Mouse (Mus musculus) c-Kit-positive CD71-positive TER-119-negative erythroid progenitor cells, embryonic 14.5 days (primary cell): Measurements from ENCODE around the gene Rarg.

Experiments used
- DNase-seq: peaks from one replicate; pipeline ENCODE4 v3.0.0-alpha.2; 2013; ENCODE audit warnings: low read depth

The Rarg gene

GRCm38 (mm10) chr15:102204674-102205505 lies 52.4 kb downstream of the Rarg start, which contains the start of gene Csad:
TSS of gene Csad (minus strand) at chr15:102204724.
- DNase-seq: no peak

- peak; percentile 34 for DNase-seq
Observed at GRCm38 (mm10) chr15:102203835-102204381, 53.4 kb downstream of the Rarg start.

DNA sequence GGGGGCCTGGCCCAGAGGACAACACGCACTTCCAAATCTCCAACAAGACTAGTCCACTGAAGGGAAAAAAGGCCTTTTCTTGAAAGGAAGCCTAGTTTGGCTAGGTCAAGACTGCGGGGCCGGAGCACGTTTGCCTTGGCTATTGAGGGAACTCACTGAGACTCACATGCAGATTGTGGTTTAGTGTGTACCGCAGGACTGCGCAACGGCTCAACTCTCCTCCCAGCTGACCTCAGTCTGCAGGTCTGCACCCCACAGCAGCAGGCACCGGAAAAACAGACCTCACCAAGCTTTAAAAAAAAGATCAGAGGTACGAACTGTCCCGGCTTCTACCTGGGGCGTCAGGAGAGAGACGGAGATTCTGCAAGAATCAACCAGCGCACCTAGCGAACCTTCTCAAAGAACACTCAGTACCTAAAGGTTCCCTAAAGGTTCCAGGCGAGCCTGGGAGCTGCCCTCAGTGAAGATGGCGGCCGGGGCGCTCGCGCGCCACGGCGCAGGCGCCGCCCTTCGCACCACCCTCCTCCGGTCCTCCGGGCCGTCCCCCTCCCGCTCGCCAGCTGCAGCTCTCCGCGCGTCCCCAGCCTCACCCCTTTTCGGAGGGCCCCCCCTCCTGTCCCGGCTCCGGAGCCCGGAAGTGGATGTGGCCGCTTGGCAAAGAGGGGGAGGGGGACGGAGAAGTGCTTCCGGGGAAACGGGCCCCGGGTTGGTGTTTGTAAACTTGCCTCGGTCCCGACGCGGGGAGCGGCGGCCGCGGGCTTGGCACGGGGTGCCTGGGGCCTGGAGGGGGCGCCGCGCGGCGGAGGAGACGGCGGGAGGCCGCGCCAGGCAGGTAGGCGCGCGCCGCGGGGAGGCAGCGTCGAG lies 54.1 kb downstream of the Rarg start, which contains the start of gene Zfp740:
Gene Zfp740, plus strand, starts transcription at position 279 of the 864 bp plus-strand sequence.
- peak; percentile 87 for DNase-seq

DNA sequence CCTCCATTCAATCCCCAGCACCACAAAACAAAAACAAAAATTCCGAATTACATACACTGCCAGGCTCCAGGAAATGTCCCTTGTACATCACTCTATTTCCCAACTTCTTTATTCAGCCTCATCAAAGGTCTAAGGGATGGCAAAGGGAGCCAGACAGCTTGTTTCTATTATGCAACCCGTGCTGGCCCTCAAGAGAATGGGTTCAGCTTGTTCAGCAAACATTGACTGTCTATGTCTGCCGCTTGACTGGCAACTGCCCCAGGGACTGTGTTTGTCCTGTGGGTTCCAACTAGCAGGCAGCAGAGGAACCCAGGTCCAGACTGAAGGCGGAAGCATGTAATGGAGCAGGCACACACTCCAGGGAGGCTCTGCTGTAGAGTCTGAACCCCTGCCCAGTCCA lies 58.5 kb downstream of the Rarg start:
- DNase-seq: no peak

DNA sequence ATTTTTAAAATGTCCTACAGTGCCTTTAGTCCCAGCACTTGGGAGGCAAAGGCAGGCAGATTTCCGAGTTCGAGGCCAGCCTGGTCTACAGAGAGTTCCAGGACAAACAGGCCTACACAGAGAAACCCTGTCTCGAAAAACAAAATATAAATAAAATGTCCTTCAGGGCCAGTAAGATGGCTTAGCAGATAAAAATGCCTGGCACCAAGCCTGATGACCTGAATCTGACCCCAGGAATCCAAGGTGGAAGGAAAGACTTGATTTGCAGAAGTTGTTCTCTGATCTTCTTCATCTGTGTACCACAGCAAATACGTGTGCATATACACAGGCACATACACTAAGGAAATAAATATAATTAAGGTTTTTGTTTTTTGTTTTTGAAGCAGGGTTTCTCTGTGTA lies 61.9 kb downstream of the Rarg start:
- DNase-seq: no peak

DNA sequence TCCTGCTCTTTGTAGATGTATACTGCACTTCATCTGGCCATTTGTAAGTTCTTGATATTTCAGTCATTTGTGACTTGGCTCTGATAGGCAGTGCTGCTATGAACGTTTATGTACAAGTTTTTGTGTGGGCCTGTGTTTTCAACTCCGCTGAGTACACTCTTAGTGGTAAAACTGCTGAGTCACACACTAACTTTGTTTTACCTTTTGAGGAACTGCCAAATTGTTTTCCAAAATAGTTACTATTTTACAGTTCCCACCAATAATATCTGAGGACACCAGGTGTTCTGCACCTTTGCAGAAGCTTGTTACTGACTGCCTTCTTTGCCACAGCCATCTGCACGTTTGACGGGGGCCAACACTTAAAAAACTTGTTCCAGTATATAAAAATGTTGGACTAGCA lies 62.9 kb downstream of the Rarg start:
- DNase-seq: no peak

DNA sequence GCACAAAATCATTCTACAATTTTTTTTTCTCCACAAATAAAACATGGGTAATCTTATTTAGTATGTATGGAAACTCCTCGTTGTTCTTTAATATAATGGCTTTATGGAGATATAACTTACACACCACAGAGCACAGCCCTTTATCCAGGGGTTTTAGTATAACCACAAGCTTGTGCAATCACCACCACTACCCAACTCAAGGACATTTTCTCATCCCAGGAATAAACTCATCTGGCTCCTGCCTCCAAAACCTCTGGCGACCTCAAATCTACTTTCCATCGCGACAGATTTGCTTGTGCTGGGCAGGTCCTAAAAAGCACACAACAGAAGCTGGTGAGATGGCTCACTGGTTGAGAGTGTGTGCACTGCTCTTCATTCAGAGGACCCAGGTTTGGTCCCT lies 63.7 kb downstream of the Rarg start:
- DNase-seq: no peak

DNA sequence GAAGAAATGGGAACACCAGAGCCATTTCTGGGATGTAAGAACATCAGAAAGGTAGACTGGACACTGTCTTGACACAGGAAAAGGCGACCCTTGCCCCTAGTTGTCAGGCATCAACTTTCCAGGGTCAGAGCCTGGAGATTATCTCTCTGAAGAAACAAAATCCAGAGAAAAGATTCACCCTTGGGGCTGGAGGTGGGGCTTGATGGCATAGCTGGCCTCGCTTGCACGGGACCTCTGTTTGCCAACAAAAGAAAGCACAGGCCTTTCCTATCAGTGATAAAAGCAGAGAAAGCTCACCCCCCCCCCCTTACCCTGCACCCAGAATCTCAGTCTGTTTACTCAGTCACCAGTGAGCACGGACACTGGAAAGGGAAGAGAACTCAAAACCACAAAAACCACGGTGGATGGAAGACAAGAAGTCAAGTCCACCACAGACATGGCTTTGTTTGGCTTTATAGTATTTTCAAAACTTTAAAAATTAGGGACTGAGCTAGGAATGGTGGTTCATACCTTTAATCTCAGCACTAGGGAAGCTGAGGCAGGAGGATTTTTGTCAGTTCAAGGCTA lies 64.4 kb downstream of the Rarg start:
- no peak for DNase-seq

- no peak for DNase-seq
Observed at GRCm38 (mm10) chr15:102192271-102192812, 65.0 kb downstream of the Rarg start.

- DNase-seq: no peak
Observed at GRCm38 (mm10) chr15:102191699-102192098, 65.6 kb downstream of the Rarg start.

DNA sequence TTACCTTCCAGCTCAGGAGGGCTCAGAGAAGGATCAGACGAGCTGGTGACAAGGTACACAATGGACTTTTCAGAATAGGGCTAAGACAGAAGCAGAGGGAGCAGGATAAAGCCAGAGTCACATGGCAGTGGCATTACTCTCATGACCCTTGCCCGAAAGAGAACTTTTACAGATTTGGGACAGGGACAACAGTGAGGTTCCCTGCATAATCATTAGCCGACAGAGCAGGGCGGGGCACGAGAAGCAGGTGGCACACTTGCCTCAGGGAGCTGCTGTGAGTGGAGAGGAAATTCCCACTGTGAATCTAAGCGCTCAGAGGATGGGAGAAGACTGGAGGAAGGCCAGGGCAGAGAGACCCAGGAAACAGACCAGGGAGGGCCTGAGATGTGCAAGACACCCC lies 68.4 kb downstream of the Rarg start:
- DNase-seq: no peak

DNA sequence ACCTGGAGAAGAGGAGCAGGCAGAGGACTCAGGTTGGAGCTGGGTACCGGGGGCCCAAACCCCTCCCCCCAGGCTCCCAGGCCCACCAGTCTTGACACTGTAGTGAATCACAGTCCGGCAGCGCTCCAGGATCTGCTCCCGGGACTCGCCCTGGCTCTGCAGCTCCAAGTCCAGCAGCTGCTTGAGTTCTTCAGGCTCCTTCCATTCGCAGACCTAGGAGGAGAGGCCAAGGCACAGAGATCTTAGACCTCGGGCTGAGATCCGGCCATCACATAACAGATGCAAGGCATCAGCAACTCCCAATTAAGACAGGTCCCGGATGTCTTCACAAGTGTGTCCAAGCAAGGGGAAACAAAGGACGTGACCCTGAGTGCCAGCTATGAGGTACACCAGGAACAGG lies 69.2 kb downstream of the Rarg start:
- no peak for DNase-seq

DNA sequence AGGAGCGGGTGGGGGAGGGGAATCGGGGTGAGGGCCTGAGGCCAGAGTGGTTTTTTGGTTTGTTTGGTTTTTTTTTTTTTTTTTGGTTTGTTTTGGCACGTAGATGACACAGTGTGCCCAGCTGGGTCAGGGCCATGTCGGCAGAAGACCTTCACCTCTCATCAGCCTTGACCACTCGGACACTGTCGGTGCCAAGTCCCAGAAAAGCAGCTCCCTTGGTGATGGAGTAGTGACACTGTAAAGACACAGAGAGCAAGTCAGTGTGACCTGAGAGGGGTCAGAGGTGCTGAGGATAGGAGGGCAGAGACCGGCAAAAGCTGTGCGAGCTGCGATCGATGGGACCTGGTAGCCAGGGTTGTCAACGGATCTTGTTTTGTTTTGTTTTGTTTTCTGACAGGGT lies 71.1 kb downstream of the Rarg start:
- no peak for DNase-seq
